Mouse (Mus musculus) heart, embryonic 10.5 days (tissue): Measurements from ENCODE around the gene Zfp574. TPM values are rescaled to one million over a fixed set of nuclear protein-coding genes. Genes with fewer than 3 reads are reported as not detected.
A peak's percentile ranks its signal among the peaks of the same experiment; 100 is the strongest.

Experiments used
- DNase-seq: peaks from one replicate; pipeline ENCODE4 v3.0.0-alpha.2; 2017; ENCODE audit warnings: low spot score
- H3K27ac ChIP-seq: fragments of 300-500 bp; sonication (generic); 2 replicates; pipeline ENCODE4 v1.5.1; 2016; ENCODE audit warnings: mild to moderate bottlenecking
- H3K27me3 ChIP-seq: fragments of 300-500 bp; sonication (generic); 2 replicates; pipeline ENCODE4 v1.6.1; 2016; ENCODE audit warnings: mild to moderate bottlenecking; ENCODE audit not compliant: poor library complexity, insufficient read depth, severe bottlenecking
- H3K36me3 ChIP-seq: fragments of 300-500 bp; sonication (generic); 2 replicates; pipeline ENCODE4 v1.6.1; 2016; ENCODE audit warnings: mild to moderate bottlenecking, moderate library complexity
- H3K4me1 ChIP-seq: fragments of 300-500 bp; sonication (generic); 2 replicates; pipeline ENCODE4 v1.6.1; 2016; ENCODE audit warnings: mild to moderate bottlenecking
- H3K4me3 ChIP-seq: fragments of 300-500 bp; sonication (generic); 2 replicates; pipeline ENCODE4 v1.5.1; 2016; ENCODE audit warnings: mild to moderate bottlenecking, moderate library complexity
- H3K9me3 ChIP-seq: fragments of 300-500 bp; sonication (generic); 2 replicates; pipeline ENCODE4 v1.6.1; 2016; ENCODE audit warnings: mild to moderate bottlenecking, moderate library complexity
- WGBS: fragments of 180-500 bp; shearing (Covaris S2); methylation state at CpG from one replicate; pipeline ENCODE4 v1.1.7; 2016; 5-methylcytosine and 5-hydroxymethylcytosine counted together
- microRNA-seq: library from miRNA; unstranded; fragments of <30 nt; microRNA quantifications from one replicate; pipeline ENCODE4, GENCODE M21; 2017
- polyA plus RNA-seq: library from polyadenylated mRNA; unstranded; fragments of >200 nt; fragmentation: Nextera tagmentation; extraction: Ambion mirVana; gene quantifications from 2 replicates; pipeline ENCODE4 v1.2.1, GENCODE M21; 2016

Zfp574 gene
- polyA plus RNA-seq, 1 experiment from 2014 or later = 30.2 TPM

DNA sequence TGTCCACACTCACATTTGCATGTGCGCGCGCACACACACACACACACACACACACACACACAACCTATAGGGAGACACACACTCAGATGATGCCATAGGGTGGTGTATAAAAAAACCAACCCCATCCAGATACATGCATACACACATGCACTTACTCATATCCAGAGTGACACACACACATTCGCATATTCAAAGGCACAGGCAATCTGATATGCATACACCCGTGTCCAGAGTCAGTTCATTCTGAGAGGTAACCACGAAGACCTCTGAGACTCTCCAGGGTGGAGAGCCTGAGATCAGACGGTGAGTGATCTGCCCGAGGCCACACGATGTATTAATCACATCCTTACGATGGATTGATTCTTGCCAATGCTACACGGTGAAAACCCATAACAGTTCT, 58.2 kb downstream of the Zfp574 start:
- DNase-seq = no peak
- H3K9me3 ChIP-seq = 0 out of 2 replicates have a peak, but pooled peaks cover 2% of the 10 kb centered on the region
- peaks cover 70% of the 10 kb centered on the region for H3K27me3 ChIP-seq
- H3K36me3 ChIP-seq = no peaks in the 10 kb centered on the region
- H3K4me3 ChIP-seq = no peak overlapping the region
- no peak overlapping the region for H3K27ac ChIP-seq
- 81% methylated on average over 11 of the region's 11 CpGs for WGBS
- peaks cover 12% of the 10 kb centered on the region for H3K4me1 ChIP-seq

- WGBS = 89% methylated on average over 11 of the region's 11 CpGs
- H3K27ac ChIP-seq = no peak overlapping the region
- 0 out of 2 replicates have a peak, but pooled peaks cover 5% of the 10 kb centered on the region for H3K9me3 ChIP-seq
- no peak for DNase-seq
- H3K4me3 ChIP-seq = no peak overlapping the region
- H3K4me1 ChIP-seq = peaks cover 12% of the 10 kb centered on the region
- peaks cover 77% of the 10 kb centered on the region for H3K27me3 ChIP-seq
- H3K36me3 ChIP-seq = no peaks in the 10 kb centered on the region
Measured at GRCm38 (mm10) chr7:25131247-25131646, 58.9 kb downstream of the Zfp574 start.

DNA sequence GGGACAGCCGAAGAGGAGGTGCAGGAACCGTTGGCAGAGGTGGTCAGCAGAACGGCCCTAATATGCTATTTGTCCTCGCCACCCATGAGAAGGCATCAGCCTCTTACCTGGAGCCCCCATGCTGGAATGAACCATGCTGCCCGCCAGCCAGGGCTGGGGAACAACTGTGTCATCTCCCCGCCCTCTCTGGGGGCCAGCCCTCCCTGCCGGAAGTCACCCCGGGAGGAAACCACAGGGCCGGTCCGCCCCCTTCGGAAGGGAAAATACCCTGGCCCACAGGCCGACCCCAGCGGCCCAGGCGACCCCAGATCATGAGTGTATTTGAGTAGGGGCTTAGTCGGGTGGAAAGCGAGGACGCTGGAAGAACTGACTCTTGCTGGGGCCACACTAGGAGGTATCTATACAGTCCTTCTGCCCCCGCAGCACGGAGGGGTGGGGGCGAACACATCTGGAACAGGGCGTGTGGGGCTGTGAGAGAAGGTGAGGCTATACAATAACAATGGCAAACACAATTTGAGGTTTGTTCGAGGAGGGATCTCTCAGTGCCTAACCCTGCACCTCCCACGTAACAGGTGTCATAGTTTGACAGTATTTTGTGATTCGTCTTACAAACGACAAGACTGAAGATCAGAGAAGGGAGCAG, 60.1 kb downstream of the Zfp574 start:
- 0 out of 2 replicates have a peak overlapping the region, but pooled peaks have one; percentile 1 for H3K27ac ChIP-seq
- peaks cover 12% of the 10 kb centered on the region for H3K4me1 ChIP-seq
- H3K9me3 ChIP-seq = 0 out of 2 replicates have a peak, but pooled peaks cover 5% of the 10 kb centered on the region
- peaks cover 80% of the 10 kb centered on the region for H3K27me3 ChIP-seq
- 9% methylated on average over 25 of the region's 25 CpGs for WGBS
- H3K36me3 ChIP-seq = no peaks in the 10 kb centered on the region
- H3K4me3 ChIP-seq = peak overlapping the region; percentile 41
- no peak for DNase-seq

Small RNA genes lying within 50 kb of the gene (microRNA-seq; reads per million reads assigned to microRNA genes)
- not detected for gene Mir6537

Other genes starting within 250 kb of the Zfp574 start
- 10.0 and 15.0 TPM in 2 replicates for gene Gm9844, start 210.4 kb upstream of the Zfp574 start, polyA plus RNA-seq
- gene Lypd4, start 202.6 kb upstream of the Zfp574 start, polyA plus RNA-seq = not detected in 2 replicates
- gene Dmrtc2, start 202.5 kb upstream of the Zfp574 start, polyA plus RNA-seq = not detected in 2 replicates
- 1,532 and 1,854 TPM in 2 replicates for gene Rps19, start 188.2 kb upstream of the Zfp574 start, polyA plus RNA-seq
- 0.26 and 0.40 TPM in 2 replicates for gene Cd79a, start 175.2 kb upstream of the Zfp574 start, polyA plus RNA-seq
- 83.4 and 87.5 TPM in 2 replicates for gene Arhgef1, start 169.7 kb upstream of the Zfp574 start, polyA plus RNA-seq
- gene Gm4881, start 128.1 kb upstream of the Zfp574 start, polyA plus RNA-seq = not detected in 2 replicates
- 114 and 151 TPM in 2 replicates for gene Rabac1, start 99.8 kb upstream of the Zfp574 start, polyA plus RNA-seq
- 2.2 and 3.5 TPM in 2 replicates for gene Atp1a3, start 66.6 kb upstream of the Zfp574 start, polyA plus RNA-seq
- 4.7 and 6.6 TPM in 2 replicates for gene Grik5, start 221 bp upstream of the Zfp574 start, polyA plus RNA-seq
- gene Pou2f2, start 107.2 kb downstream of the Zfp574 start, polyA plus RNA-seq = 0.73 and 0.74 TPM in 2 replicates
- 6.7 and 8.1 TPM in 2 replicates for gene Dedd2, start 148.0 kb downstream of the Zfp574 start, polyA plus RNA-seq
- gene Zfp526, start 148.9 kb downstream of the Zfp574 start, polyA plus RNA-seq = 2.5 and 3.0 TPM in 2 replicates
- gene Gsk3a, start 165.3 kb downstream of the Zfp574 start, polyA plus RNA-seq = 8.2 and 11.9 TPM in 2 replicates
- gene Erf, start 178.2 kb downstream of the Zfp574 start, polyA plus RNA-seq = 9.2 and 17.9 TPM in 2 replicates
- gene Cic, start 195.1 kb downstream of the Zfp574 start, polyA plus RNA-seq = 17.0 and 28.7 TPM in 2 replicates
- 147 and 189 TPM in 2 replicates for gene Pafah1b3, start 225.4 kb downstream of the Zfp574 start, polyA plus RNA-seq
- gene Prr19, start 228.8 kb downstream of the Zfp574 start, polyA plus RNA-seq = 0.26 and 0.65 TPM in 2 replicates
- gene Tmem145, start 233.5 kb downstream of the Zfp574 start, polyA plus RNA-seq = 0.09 and 0.63 TPM in 2 replicates
- gene Megf8, start 244.6 kb downstream of the Zfp574 start, polyA plus RNA-seq = 10.4 and 11.2 TPM in 2 replicates